Mouse (Mus musculus) neutrophil, adult 83 days (primary cell): Measurements from ENCODE around the gene Irs1. TPM values are rescaled to one million over a fixed set of nuclear protein-coding genes. Genes with fewer than 3 reads are reported as not detected.

Experiments
- total RNA-seq, 2 experiments: library from RNA; stranded (reverse); gene quantifications; one replicate each; pipeline ENCODE4 v1.2.4; 2023

Gene Irs1
- under 1 TPM; 0.22 to 0.29 TPM for total RNA-seq

GRCm38 (mm10) chr1:82291151-82291797 lies at the start of gene Irs1:
TSS of gene Irs1 (minus strand) at chr1:82291416.

GRCm38 (mm10) chr1:82316111-82316745 lies 25.0 kb upstream of the Irs1 start, which contains the start of gene Rhbdd1:
TSS of gene Rhbdd1 (plus strand) at chr1:82316452.

GRCm38 (mm10) chr1:82232812-82233211 lies 58.4 kb downstream of the Irs1 start, which contains the start of gene Gm9747:
TSS of gene Gm9747 (plus strand) at chr1:82233112.

Other genes with a start within 250 kb of the Irs1 start
- not detected for gene Gm9747, start 58.3 kb downstream of the Irs1 start, total RNA-seq
- 10 to 100 TPM; 21.7 to 23.0 TPM for gene Rhbdd1, start 25.0 kb upstream of the Irs1 start, total RNA-seq